Mouse (Mus musculus): ENCODE results near the gene Srpk1. TPM values are rescaled to one million over a fixed set of nuclear protein-coding genes. Genes with fewer than 3 reads are reported as not detected.

Gene Srpk1
- polyA plus RNA-seq, 1 experiment from 2014 or later = 105 TPM

DNA sequence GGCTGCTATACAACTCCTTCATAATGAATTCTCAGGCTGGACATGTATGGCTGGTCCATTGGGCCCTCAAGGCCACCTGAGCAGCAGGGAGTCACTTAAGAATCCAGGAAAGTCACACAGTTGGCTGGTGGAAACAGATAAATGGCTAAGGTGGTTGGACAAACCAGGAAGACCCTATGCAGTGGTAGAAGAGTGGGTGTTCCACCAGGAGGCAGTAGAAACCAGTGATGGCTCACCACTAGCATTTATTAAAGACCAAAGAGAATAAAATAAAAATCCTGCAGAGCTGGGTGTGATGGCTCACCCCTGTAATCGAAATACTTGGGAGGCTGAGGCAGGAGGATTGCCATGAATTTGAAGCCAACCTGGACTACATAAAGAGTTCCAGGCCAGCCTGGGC lies 75.6 kb downstream of the Srpk1 start:
- H3K27me3 ChIP-seq = no peaks in the 10 kb centered on the region
- H3K9me3 ChIP-seq (replicated peaks) = 0 out of 2 replicates have a peak, but pooled peaks cover 1% of the 10 kb centered on the region
- no peak overlapping the region for H3K4me3 ChIP-seq
- H3K4me1 ChIP-seq = no peaks in the 10 kb centered on the region
- no peak overlapping the region for H3K9ac ChIP-seq
- ATAC-seq (ENCODE audit: low FRiP score) = no peak
- no peak overlapping the region for H3K4me2 ChIP-seq (replicated peaks)
- no peak overlapping the region for H3K27ac ChIP-seq
- no peaks in the 10 kb centered on the region for H3K36me3 ChIP-seq
- WGBS = 81% methylated on average over 1 of the region's 1 CpGs

DNA sequence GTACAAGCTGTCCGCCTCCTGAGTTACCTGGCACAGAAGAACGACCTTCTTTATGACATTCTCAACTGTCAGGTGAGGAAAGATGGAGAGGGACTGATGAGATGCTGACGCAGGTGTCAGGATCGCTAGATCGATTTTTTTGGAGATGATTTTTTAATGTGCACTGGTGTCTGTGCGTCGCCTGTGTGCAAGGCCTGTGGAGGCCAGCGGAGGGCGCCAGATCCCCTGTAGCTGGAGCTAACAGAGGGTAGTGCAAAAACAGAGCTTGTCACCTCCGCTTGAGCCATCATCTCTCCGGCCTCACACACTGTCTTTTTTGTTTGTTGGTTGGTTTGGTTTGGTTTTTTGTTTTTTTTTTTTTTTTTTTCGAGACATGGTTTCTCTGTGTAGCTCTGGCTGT lies 84.6 kb downstream of the Srpk1 start:
- H3K4me3 ChIP-seq = no peak overlapping the region
- no peak overlapping the region for H3K27ac ChIP-seq
- H3K27me3 ChIP-seq = peaks cover 4% of the 10 kb centered on the region
- 46% methylated on average over 12 of the region's 12 CpGs for WGBS
- H3K4me2 ChIP-seq (replicated peaks) = no peak overlapping the region
- H3K36me3 ChIP-seq = no peaks in the 10 kb centered on the region
- no peak overlapping the region for H3K9ac ChIP-seq
- no peak for ATAC-seq (ENCODE audit: low FRiP score)
- no peaks in the 10 kb centered on the region for H3K4me1 ChIP-seq
- peaks cover 21% of the 10 kb centered on the region for H3K9me3 ChIP-seq (replicated peaks)

Small RNA genes within 50 kb of the gene (microRNA-seq; reads per million reads assigned to microRNA genes)
- gene Mir6969 = not detected

Other genes with a start within 250 kb of the Srpk1 start
- gene Fkbp5, start 105.2 kb downstream of the Srpk1 start, polyA plus RNA-seq (2016; fragmentation: Nextera tagmentation; extraction: Ambion mirVana) = 28.3 and 32.6 TPM in 2 replicates
- gene Armc12, start 91.9 kb downstream of the Srpk1 start, polyA plus RNA-seq (2016; fragmentation: Nextera tagmentation; extraction: Ambion mirVana) = not detected in 2 replicates
- not detected in 2 replicates for gene Clpsl2, start 73.3 kb downstream of the Srpk1 start, polyA plus RNA-seq (2016; fragmentation: Nextera tagmentation; extraction: Ambion mirVana)
- not detected in 2 replicates for gene Clps, start 61.9 kb downstream of the Srpk1 start, polyA plus RNA-seq (2016; fragmentation: Nextera tagmentation; extraction: Ambion mirVana)
- 2.0 and 3.4 TPM in 2 replicates for gene Lhfpl5, start 47.1 kb downstream of the Srpk1 start, polyA plus RNA-seq (2016; fragmentation: Nextera tagmentation; extraction: Ambion mirVana)
- 0.44 and 0.63 TPM in 2 replicates for gene Slc26a8, start 67.5 kb upstream of the Srpk1 start, polyA plus RNA-seq (2016; fragmentation: Nextera tagmentation; extraction: Ambion mirVana)
- 40.1 and 45.9 TPM in 2 replicates for gene Mapk14, start 68.6 kb upstream of the Srpk1 start, polyA plus RNA-seq (2016; fragmentation: Nextera tagmentation; extraction: Ambion mirVana)
- gene AC170998.1, start 103.4 kb upstream of the Srpk1 start, polyA plus RNA-seq (2016; fragmentation: Nextera tagmentation; extraction: Ambion mirVana) = 3.2 and 3.5 TPM in 2 replicates
- gene Mapk13, start 146.6 kb upstream of the Srpk1 start, polyA plus RNA-seq (2016; fragmentation: Nextera tagmentation; extraction: Ambion mirVana) = 4.2 and 6.5 TPM in 2 replicates
- gene Brpf3, start 178.4 kb upstream of the Srpk1 start, polyA plus RNA-seq (2016; fragmentation: Nextera tagmentation; extraction: Ambion mirVana) = 13.0 and 13.8 TPM in 2 replicates
- not detected in 2 replicates for gene Pnpla1, start 235.7 kb upstream of the Srpk1 start, polyA plus RNA-seq (2016; fragmentation: Nextera tagmentation; extraction: Ambion mirVana)

All from hindbrain, embryonic 12.5 days (tissue).